Mouse (Mus musculus): Measurements from ENCODE around the gene Ap4b1.

GRCm38 (mm10) chr3:103773508-103773907, 35.8 kb upstream of the Ap4b1 start:
- no peak for TF ChIP-seq CTCF (IDR thresholded peaks at IDR 0.05; ENCODE audit: low read depth, low read length)
- TF ChIP-seq TAL1 (conservative IDR thresholded peaks at IDR 0.05; ENCODE audit: low read depth, low read length): no peak
- no peak for TF ChIP-seq GATA1 (IDR thresholded peaks at IDR 0.05; ENCODE audit: borderline replicate concordance, low read length)
- no peak for TF ChIP-seq GATA2 (IDR thresholded peaks at IDR 0.05; ENCODE audit: borderline replicate concordance, low read depth, low read length)
- no peak for TF ChIP-seq POLR2AphosphoS5 (IDR thresholded peaks at IDR 0.05; ENCODE audit: insufficient replicate concordance, low read depth, low read length)
